Mouse (Mus musculus) spleen, adult 18-20 months (tissue): Measurements from ENCODE around the gene Ano4.
"Not testable (repeated sequence)": the region's sequence is repeated elsewhere in the genome, so short reads cannot be mapped to it uniquely, and the experiment has no call there.

Experiments
- DNase-seq, 2 experiments: peaks; one replicate each; pipeline ENCODE4 v3.0.0; 2022; ENCODE audit warnings: mixed read lengths in 2 of 2

The Ano4 gene

DNA sequence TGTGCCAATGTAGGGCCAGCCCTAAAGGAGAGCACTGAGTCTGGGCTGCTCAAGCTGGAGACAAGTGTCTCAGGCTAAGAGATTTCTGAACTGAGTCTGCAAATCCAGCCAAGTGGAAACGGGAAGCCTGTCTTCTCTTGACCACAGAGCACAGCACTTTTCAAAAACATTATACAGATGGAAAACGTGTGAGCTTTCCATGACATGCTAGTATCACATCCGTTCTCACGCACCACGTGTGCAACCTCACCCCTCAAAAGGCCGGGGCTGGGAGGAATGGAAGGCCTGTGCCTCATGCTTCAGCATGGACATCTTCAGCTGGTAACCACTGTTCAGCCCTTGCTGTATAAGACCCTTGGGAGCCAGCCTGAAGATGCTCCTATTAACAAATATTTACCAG is 230.2 kb downstream of the Ano4 start:
- no peak for DNase-seq

DNA sequence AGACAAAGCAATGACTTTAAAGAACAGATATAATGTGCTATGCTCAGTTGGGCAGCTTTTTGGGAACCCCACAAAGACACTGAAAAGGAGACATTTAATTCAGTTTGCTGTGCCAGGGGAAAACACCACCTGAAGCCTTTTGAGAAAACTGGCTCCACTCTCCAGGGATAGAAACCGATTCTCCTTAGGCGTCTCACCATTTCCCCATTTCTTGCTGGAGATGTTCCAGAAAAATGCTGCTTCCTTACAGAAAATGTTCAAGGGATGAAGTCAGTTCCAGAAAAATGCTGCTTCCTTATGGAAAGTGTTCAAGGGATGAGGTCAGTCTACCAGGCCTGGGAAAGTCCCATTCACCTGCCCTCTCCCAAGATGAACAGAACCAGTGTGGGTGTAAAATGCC is 233.1 kb downstream of the Ano4 start:
- DNase-seq: no peak

DNA sequence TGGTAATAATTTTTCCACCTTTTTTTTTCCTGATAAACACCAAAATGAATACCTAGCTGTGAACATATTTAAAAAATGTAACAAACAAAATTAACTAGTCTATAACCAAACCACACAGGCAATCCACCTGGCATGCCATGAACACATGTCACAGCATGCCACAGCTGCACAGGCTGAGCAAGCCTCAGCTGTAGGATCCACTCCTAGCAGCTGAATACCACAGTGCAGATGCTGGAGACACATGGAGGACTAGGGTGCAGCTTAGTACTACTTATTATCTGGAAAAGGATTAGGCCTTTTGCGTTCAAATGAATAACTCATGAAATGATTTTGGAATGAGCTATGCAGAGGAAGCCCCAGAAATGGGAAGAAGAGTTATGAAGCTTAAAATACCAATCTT is 233.6 kb downstream of the Ano4 start:
- DNase-seq: no peak

DNA sequence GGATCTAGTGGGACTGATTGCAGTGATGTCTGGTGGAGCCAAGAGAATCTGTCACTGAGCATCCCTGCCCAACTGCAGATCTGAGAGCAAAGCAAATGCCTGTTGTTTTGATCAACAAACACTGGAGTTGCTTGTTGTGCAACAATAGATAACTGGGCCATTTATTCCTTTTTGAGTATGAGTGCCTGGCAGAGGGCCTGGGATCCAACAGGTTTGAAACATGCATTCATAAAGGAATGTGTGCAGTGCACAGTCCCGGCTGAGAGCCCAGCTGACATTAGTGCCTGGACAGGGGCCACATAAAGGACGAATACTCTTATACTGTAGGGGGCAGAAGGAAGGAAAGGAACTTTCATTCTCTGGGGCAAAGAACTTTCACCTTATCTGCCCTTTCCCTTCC is 241.0 kb downstream of the Ano4 start:
- no peak for DNase-seq

DNA sequence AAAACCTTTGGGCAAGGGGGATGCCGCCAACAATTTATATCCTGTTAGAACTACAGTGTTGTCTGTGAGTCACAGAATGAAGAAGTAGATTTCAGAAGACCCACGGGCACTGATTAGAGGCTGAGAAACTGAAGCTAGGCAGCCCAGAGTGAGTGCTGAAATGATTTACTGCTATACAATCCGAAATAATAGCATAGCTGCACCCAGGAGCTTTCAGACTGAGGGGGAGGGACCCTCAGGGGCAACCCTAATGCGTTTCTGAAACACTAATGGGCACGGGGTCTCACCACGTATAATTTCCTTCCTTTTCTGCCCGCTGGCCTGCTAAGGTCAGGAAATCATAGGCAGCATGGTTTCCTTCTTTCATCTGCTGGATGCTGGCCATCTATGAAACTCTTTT is 242.5 kb downstream of the Ano4 start:
- no peak for DNase-seq

DNA sequence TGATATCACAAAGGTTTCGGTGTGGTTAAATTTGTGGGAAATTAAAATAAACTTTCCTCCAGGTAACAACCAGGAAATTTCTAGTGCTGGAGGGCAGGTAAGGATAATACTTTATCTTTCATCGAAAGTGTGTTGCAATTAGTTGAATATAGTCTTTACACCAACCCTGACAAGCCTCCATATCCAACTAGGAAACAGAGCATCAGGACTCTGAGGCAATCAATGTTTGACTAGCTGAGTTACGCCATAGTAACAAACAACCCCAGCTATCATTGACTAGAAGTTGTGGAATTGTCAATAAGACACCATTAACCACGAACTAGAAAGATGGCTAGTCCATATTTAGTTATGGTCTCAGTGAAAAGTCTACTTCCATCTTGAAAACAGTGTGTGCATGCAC is 246.4 kb downstream of the Ano4 start:
- no peak for DNase-seq

DNA sequence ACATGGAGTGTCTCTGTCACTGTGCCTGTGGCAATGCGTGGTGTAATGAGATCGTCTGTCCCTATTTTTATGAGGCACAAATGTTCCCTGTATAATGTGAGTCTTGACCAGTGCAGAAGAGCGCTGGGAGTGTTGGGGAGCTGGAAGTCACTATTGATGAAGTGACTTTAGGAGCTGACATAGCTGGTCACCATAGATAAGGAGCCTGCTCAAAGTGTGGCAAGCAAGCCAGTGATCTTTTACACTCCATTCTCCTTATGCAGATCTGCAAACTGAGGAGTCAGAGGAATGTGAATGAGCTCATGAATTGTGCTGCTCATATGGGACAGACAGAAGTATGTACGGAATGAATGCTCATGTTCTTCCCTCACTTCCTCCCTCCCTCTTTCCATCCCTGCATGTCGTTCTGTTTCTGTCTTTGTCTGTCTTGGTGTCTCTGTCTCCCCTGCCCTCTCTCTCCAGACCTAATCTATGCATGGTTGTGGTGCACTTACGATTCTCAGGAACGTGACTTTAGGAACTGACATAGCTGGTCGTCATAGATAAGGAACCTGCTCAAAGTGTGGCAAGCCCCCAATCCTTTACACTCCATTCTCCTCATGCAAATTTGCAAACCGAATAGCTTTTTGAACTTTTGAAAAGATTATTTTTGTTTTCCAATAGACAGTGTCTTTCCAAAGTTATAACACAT is 252.1 kb downstream of the Ano4 start:
- DNase-seq: no peak

DNA sequence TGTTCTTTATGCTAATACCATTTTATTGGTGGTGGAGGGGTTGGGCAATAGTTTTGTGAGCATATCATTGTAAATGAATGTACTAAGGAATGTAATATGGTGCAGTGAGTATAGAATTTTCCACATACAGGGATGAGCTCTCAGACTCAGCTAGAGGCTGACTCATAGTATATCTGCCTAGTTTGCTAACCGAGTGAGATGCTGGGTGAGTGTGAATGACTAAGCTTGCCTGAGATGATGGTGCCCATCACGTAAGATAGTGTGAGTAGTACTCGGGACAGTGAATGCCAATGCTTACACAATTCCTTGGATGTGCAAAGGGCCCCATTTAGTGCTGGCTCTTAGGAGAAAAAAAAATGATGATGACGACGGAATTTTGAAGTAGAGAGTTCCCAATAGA is 267.1 kb downstream of the Ano4 start:
- no peak for DNase-seq

DNA sequence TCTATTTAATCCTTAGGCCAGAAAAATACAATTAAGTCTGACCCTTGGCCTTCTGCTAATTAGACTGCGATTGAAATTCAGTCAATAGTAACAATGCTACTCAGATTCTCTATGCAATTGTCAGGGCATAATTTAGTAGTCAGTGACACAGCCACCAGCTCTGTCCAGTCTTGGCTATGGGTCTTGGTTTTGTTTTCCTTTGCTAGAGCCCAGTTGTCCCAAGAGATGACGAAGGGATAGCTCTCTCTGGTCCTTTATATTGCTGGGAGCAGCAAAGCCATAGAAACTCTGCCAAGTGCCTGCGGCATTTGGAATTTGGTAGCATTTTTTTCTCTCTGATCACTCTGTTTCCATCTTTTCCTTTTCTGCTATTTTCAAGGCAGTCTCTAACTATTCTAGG is 288.7 kb downstream of the Ano4 start:
- no peak for DNase-seq

DNA sequence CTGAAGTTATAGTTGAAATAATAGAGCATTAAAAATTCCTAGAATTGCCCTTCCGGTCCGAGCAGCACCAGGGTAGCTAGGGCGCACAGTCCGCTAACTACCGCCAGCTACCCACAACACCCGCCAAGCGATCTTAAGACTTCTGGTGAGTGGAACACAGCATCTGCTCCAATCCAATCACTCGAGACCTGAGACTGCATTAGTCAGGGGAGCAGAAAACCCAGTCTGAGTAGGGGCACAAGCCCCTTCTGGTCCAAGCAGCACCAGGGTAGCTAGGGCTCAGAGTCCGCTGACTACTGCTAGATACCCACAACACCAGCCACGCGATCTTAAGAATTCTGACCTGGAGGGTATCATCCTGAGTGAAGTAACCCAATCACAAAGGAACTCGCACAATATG is 299.6 kb downstream of the Ano4 start:
- DNase-seq: not testable (repeated sequence)

DNA sequence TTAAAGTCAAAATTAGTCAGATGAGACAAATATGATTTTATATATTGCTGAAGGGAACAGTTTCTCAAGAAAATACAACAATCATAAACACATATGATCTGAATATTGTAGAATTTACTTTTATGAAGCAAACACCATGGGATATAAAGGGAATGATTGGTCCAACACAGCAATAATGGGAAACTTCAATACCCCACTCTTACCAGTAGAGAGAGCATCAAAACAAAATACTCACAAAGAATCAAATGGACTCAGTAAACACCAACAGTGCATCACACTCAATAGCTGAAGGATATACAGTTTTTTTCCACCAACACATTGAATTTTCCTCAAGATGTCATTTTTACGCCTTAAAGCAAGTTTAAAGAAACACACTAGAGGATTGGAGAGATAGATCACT is 300.4 kb downstream of the Ano4 start:
- no peak for DNase-seq

DNA sequence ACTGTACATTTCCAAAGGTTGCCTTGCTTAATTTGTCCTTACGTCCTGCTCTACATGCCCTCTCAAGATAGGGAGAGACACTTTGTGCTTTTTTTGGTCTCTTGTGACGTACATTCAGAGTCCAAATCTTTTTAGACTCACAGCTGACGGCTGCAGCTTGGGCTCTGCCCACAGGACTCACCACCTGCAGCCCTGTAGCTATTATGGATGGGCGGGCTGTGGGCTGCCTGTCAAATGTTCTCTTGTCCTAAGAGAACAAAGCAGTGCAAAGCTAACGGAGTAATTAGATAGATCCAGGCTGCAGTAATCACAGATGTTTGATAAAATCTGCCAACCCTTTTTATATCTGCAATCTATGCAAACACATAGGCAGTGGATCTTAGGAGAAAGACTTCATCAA is 325.6 kb downstream of the Ano4 start:
- no peak for DNase-seq

DNA sequence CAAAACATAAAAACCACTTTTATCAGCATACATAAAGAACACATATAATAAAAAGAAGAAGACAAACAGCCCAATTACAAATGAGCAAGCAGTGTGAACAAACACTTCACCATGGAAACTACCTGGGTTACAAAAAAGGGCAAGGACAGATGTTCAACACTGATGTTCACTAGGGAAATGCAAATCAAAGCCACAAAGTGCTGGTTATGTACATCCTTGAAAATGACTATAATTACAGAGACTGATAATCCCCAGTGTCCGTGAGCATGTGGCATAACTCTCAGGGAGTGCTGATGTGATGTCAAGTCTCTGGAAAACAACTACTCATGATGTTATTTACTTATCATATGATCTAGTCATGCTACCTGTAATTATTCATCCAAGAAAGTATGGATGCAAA is 336.3 kb downstream of the Ano4 start:
- no peak for DNase-seq

DNA sequence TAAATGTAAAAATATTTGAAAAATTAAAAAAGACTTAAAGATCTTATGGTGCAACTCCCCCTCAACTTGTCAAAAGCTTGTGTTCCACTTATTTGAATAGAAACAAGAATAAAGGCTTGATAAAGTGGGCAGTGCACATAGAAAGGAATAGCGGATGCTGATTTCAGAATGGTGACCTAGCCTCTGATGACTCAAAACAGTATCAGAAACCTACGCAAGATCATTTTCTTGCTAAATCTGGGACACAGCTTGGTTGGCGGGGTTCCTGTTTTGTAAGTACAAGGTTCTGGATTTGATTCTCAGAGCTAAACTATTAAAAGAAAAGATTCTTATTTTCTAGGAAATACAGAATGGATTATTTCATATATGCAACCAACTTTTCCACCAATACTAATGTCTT is 340.0 kb downstream of the Ano4 start:
- DNase-seq: no peak

DNA sequence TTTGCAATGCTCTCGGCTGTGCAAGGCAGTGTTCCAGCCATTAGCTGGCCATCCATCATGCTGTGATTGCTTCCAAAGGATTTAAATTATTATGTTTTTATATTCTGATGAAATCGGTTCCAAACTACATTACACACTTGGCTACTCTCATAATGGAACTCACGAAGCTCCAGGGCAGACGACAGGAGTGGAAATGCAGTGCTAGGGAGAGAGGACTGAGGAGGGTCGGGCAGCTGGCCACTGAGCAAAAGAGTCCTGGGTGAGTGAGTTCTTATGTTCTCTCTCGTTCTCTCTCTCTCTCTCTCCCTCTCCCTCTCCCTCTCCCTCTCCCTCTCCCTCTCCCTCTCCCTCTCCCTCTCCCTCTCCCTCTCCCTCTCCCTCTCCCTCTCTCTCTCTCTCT is 357.6 kb downstream of the Ano4 start:
- DNase-seq: no peak

DNA sequence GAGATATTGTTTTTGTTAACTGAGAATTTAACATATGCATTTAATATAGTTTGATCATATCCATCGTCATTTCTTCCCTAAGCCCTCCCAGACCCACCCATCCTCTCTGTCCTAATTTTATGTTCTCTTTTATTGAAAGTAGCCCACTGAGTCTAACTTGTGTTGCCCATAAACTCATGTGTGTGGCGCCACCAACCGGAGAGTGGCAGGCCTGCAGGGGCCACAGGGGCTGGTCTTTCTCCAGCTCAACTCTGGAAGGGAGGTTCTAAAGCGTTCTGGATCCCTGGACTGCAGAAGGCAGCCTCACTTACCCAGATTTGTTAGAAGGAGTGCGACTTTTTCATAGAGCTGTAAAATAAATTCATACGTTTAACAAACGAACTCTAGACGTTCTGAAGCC is 361.1 kb downstream of the Ano4 start:
- no peak for DNase-seq

DNA sequence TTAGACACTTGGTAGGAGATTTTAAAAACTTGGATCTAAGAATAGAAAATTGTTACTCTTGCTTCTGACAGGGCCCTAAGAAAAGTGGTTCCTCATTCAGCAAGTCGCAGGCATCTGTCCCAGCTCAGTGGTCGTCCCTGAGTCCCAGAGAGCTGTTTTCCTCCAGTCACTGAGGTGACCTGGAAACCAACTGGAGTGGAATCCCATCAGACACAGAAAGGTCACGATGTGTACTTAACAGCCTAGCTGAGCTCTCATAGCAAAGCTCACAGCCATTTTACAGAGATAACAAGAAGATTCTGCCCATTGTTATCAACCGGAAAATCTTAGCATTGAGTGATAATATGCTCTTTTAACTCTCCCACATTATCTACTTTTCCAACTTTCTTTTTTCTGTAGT is 365.1 kb downstream of the Ano4 start:
- no peak for DNase-seq

DNA sequence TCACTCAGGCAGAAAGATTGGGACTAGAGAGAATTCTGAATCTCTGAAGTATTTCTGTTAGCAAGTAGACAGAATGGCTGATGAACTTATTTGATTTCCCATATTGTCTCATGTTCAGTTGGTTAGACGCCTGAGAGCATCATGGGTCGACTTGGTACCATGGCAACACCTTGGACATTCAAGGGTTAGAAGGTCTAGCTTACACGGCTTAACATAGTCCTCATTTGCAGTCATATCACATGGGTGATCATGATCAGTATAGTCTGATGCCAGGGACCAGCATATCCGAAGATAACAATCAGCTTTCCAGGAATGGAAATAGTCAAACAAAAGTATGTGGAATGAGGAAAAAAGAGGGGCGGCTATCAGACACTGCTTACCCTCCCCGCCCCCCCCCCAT is 365.6 kb downstream of the Ano4 start:
- DNase-seq: no peak

DNA sequence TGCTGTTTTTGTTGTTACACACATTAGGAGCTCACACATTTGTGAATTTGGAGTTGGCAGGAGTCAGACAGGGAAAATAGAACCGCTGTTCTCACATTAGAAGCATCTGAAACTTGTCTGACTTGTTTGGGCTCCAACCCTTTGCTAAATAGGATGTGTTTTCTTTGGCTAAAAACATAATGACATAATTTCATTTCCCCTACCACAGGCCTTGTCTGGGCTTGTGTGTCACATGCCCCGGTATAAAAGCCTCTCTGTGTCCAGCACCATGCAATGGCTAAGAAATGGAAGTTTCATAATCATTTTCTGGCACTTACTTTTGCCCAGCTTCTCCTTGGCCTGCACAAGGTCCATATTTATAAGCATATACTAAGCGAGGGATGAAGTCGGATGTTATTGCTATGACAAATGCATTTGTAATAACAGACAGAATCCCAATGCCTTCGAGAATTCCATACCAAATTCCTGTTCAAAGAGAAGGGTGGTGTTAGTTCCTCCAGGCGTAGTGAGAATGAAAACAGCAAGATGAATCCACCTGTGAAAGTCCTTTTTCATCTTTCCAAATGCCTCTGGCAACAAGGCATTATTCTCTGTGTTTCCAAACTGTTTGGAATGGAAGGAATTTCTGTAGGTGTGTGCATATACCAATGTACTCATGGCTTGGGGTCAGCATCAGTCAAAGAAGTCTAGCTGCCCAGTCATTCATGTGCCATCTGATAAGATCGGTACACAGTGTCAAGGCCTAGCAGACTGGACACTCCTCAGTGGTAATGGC is 373.4 kb downstream of the Ano4 start:
- DNase-seq: no peak

DNA sequence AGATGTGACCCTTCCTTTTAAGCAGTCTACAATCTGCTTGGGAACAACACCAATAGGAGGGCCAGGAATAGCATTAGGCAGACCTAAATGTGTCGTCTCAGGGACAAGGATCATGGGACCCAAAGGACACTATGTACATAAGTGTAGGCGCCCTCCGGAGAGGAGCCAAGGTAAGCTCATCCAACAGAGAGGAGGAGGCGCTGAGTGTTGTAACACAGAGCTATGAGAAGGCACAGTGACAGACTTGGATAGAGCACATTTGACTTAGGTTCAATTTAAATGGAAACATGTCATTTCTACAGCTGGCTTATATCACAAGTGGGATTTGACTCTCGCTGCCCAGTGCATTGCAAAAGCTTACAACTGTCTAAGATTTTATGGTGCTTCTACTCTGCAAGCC is 376.0 kb downstream of the Ano4 start:
- DNase-seq: no peak

DNA sequence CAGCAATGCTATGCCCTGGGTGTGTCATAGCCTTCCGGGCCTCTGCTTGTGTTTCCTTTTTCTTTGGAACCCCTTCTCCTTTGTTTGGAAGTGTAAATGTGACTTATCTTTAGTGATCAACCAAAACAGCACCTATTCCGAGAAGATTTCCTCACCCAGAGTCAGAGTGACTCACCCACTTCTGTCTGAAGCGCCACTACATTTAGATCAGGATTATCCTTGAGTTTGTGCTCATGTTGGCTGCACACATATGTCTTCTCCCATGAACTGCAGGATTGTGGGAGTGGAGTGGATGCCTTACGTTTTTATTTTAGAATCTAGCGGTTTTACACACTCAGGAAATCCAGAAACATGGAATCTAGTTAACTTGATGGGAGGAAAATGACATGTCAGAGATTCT is 383.8 kb downstream of the Ano4 start:
- no peak for DNase-seq

DNA sequence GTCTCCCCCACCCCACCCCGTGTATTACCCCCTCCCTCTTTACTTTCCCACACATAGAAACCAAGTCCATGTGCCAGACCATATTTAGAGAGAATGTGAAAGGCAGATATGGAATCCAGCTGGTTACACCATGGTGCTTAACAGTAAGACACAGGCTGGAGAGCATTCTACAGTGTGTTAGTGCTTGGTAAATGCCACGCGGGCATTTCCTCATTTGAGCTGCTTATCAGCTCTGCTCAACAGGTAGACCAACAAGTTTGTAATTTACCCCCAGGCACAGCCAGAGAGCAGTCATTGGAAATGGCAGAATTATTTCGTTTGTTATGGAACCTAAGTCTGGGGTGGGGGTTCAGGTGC is 394.3 kb downstream of the Ano4 start:
- DNase-seq: no peak

DNA sequence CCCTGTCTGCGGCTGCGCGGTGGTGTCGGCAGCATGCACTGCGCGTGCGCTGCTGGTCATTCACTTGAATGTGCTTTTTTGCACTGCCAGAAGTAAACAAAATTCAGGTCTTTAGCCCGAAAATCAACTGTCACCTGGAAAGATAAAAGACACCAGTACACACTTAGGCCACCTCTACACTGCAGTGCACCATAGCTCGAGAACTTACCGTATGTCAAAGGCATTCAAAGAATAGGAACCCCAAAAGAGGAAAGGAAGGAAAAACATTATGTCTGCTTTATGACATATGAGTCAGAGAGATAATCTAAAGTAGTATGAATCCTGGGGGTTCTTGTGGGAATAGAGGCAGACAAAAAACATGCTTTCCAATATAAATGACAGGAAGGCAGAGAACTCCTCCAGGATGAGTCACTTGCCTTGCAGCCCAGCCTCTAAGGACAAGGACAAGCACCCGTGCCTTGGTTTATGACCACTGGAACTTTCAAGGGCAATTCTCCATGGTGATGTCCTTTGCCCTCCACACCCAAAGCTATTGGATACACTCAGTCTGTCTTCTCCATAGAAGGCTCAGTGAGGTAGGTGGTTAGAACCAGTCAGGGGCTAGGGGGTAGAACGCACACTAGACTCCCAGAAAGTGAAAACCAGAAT is 394.8 kb downstream of the Ano4 start:
- no peak for DNase-seq
